Mouse (Mus musculus): ENCODE data around the gene Szrd1. TPM values are rescaled to one million over a fixed set of nuclear protein-coding genes. Genes with fewer than 3 reads are reported as not detected.

Szrd1 gene
- polyA plus RNA-seq (2017; shearing (Covaris generic)), result 10 to 100 TPM; 50.1 to 65.1 TPM

GRCm38 (mm10) chr4:141139116-141139970, at the start of gene Szrd1:
TSS of gene Szrd1 (minus strand) at chr4:141139775.

GRCm38 (mm10) chr4:141147112-141148008, 7.8 kb upstream of the Szrd1 start, which contains the start of gene Fbxo42:
TSS of gene Fbxo42 (plus strand) at chr4:141147913.

GRCm38 (mm10) chr4:141088033-141088432, 51.5 kb downstream of the Szrd1 start, which contains the start of gene Spata21:
TSS of gene Spata21 (plus strand) at chr4:141088333.

GRCm38 (mm10) chr4:141077681-141078509, 61.7 kb downstream of the Szrd1 start, which contains the start of gene Necap2:
TSS of gene Necap2 (minus strand) at chr4:141078357.

Other genes with a start within 250 kb of the Szrd1 start
- 10 to 100 TPM in 1 of 2 experiments, 1 to 10 TPM in 1; 8.6 to 25.8 TPM for gene Padi2, start 233.4 kb downstream of the Szrd1 start, polyA plus RNA-seq (2017; shearing (Covaris generic))
- gene Sdhb, start 178.6 kb downstream of the Szrd1 start, polyA plus RNA-seq (2017; shearing (Covaris generic)), result 100 to 1,000 TPM; 302 to 309 TPM
- gene Atp13a2, start 152.9 kb downstream of the Szrd1 start, polyA plus RNA-seq (2017; shearing (Covaris generic)), result 10 to 100 TPM; 32.2 to 51.2 TPM
- gene Mfap2, start 129.4 kb downstream of the Szrd1 start, polyA plus RNA-seq (2017; shearing (Covaris generic)), result not detected
- gene Crocc, start 79.2 kb downstream of the Szrd1 start, polyA plus RNA-seq (2017; shearing (Covaris generic)), result 1 to 10 TPM; 1.2 to 2.0 TPM
- gene Necap2, start 61.4 kb downstream of the Szrd1 start, polyA plus RNA-seq (2017; shearing (Covaris generic)), result 100 to 1,000 TPM in 1 of 2 experiments, 10 to 100 TPM in 1; 94.8 to 160 TPM
- gene Spata21, start 51.4 kb downstream of the Szrd1 start, polyA plus RNA-seq (2017; shearing (Covaris generic)), result under 1 TPM; 0.25 to 0.48 TPM
- gene Fbxo42, start 8.1 kb upstream of the Szrd1 start, polyA plus RNA-seq (2017; shearing (Covaris generic)), result 10 to 100 TPM; 15.4 to 22.7 TPM
- gene Rsg1, start 74.2 kb upstream of the Szrd1 start, polyA plus RNA-seq (2017; shearing (Covaris generic)), result 1 to 10 TPM; 2.2 to 4.3 TPM
- under 1 TPM; 0.15 to 0.30 TPM for gene Arhgef19, start 99.7 kb upstream of the Szrd1 start, polyA plus RNA-seq (2017; shearing (Covaris generic))
- gene Epha2, start 161.5 kb upstream of the Szrd1 start, polyA plus RNA-seq (2017; shearing (Covaris generic)), result not detected
- not detected for gene Fam131c, start 228.4 kb upstream of the Szrd1 start, polyA plus RNA-seq (2017; shearing (Covaris generic))